Mouse (Mus musculus) midbrain, embryonic 12.5 days (tissue): ENCODE measurements around the gene Aacs. TPM values are rescaled to one million over a fixed set of nuclear protein-coding genes. Genes with fewer than 3 reads are reported as not detected.

Experiments
- ATAC-seq: fragments of 200-750 bp; cut with Nextera tagmentation; 2 replicates; pipeline ENCODE4 v1.8.0; 2017; ENCODE audit warnings: low read depth, moderate TSS enrichment, moderate library complexity; ENCODE audit not compliant: low FRiP score
- H3K27ac ChIP-seq: fragments of 300-500 bp; sonication (generic); replicated peaks from 2 replicates; pipeline ENCODE4 v1.5.1; 2016; ENCODE audit warnings: mild to moderate bottlenecking
- H3K27me3 ChIP-seq: fragments of 300-500 bp; sonication (generic); 2 replicates; pipeline ENCODE4 v1.6.1; 2016; ENCODE audit warnings: mild to moderate bottlenecking
- H3K36me3 ChIP-seq: fragments of 300-500 bp; sonication (generic); 2 replicates; pipeline ENCODE4 v1.6.1; 2016
- H3K4me1 ChIP-seq: fragments of 300-500 bp; sonication (generic); 2 replicates; pipeline ENCODE4 v1.6.1; 2016
- H3K4me2 ChIP-seq: fragments of 300-500 bp; sonication (generic); replicated peaks from 2 replicates; pipeline ENCODE4 v1.6.1; 2016; ENCODE audit warnings: mild to moderate bottlenecking, moderate library complexity
- H3K4me3 ChIP-seq: fragments of 300-500 bp; sonication (generic); 2 replicates; pipeline ENCODE4 v1.5.1; 2016; ENCODE audit warnings: mild to moderate bottlenecking
- H3K9ac ChIP-seq: fragments of 300-500 bp; sonication (generic); replicated peaks from 2 replicates; pipeline ENCODE4 v1.6.1; 2016; ENCODE audit warnings: mild to moderate bottlenecking, moderate library complexity
- H3K9me3 ChIP-seq: fragments of 300-500 bp; sonication (generic); 2 replicates; pipeline ENCODE4 v1.6.1; 2016; ENCODE audit warnings: mild to moderate bottlenecking
- WGBS: fragments of 180-500 bp; shearing (Covaris S2); methylation state at CpG from one replicate; pipeline ENCODE4 v1.1.7; 2016; 5-methylcytosine and 5-hydroxymethylcytosine counted together
- polyA plus RNA-seq: library from polyadenylated mRNA; unstranded; fragments of >200 nt; fragmentation: Nextera tagmentation; extraction: Ambion mirVana; gene quantifications from 2 replicates; pipeline ENCODE4 v1.2.1, GENCODE M21; 2016

Gene Aacs
- polyA plus RNA-seq, 1 experiment from 2014 or later = 62.7 TPM

- H3K27me3 ChIP-seq = no peaks in the 10 kb centered on the region
- peaks cover 41% of the 10 kb centered on the region for H3K36me3 ChIP-seq
- H3K4me3 ChIP-seq = no peak overlapping the region
- ATAC-seq = no peak
- no peaks in the 10 kb centered on the region for H3K9me3 ChIP-seq
- no peak overlapping the region for H3K27ac ChIP-seq
- no peak overlapping the region for H3K9ac ChIP-seq
- 58% methylated on average over 3 of the region's 3 CpGs for whole genome bisulfite sequencing
- no peak overlapping the region for H3K4me2 ChIP-seq
- H3K4me1 ChIP-seq = no peaks in the 10 kb centered on the region
Measured at GRCm38 (mm10) chr5:125502186-125502585, 26.6 kb downstream of the Aacs start.

- H3K36me3 ChIP-seq = peaks cover 49% of the 10 kb centered on the region
- no peak for ATAC-seq
- H3K4me1 ChIP-seq = no peaks in the 10 kb centered on the region
- H3K9ac ChIP-seq = no peak overlapping the region
- H3K27ac ChIP-seq = no peak overlapping the region
- H3K4me2 ChIP-seq = no peak overlapping the region
- 95% methylated on average over 6 of the region's 6 CpGs for WGBS
- H3K27me3 ChIP-seq = no peaks in the 10 kb centered on the region
- no peaks in the 10 kb centered on the region for H3K9me3 ChIP-seq
- H3K4me3 ChIP-seq = no peak overlapping the region
Measured at GRCm38 (mm10) chr5:125503628-125504027, 28.0 kb downstream of the Aacs start.

DNA sequence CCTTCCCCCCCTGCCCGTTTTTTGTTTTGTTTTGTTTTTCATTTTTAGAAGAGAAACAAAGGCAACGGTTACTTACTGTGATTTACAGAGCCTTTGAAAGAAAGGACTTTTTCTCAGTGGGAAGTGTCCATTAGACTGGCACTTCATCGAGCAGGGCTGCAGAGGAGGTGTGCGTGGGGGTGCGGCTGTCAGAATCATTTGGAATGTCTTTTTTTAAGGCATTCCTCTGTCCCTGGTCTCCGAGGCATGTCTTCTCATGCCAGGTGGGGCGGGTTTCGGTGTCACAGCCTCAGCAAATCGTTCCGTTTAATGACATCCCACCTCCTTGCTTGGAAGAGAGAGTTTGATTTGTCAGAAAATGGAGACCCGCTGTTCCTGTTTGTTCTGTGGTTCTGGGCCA lies 29.1 kb downstream of the Aacs start:
- no peak overlapping the region for H3K4me3 ChIP-seq
- H3K27me3 ChIP-seq = no peaks in the 10 kb centered on the region
- H3K36me3 ChIP-seq = peaks cover 58% of the 10 kb centered on the region
- H3K9me3 ChIP-seq = no peaks in the 10 kb centered on the region
- H3K4me2 ChIP-seq = no peak overlapping the region
- no peak for ATAC-seq
- no peak overlapping the region for H3K27ac ChIP-seq
- no peaks in the 10 kb centered on the region for H3K4me1 ChIP-seq
- H3K9ac ChIP-seq = no peak overlapping the region
- WGBS = 77% methylated on average over 11 of the region's 11 CpGs

- Histone ChIP-seq H3K4me3 (no peak overlapping the region), H3K36me3 (peaks cover 71% of the 10 kb centered on the region), H3K4me2 (no peak overlapping the region), H3K27ac (no peak overlapping the region), H3K27me3 (no peaks in the 10 kb centered on the region), H3K9ac (no peak overlapping the region), H3K9me3 (no peaks in the 10 kb centered on the region), H3K4me1 (no peaks in the 10 kb centered on the region)
- 88% methylated on average over 15 of the region's 15 CpGs for whole genome bisulfite sequencing
- ATAC-seq = no peak
Measured at GRCm38 (mm10) chr5:125505968-125506367, 30.4 kb downstream of the Aacs start.

- ATAC-seq = no peak
- Histone ChIP-seq H3K4me1 (no peaks in the 10 kb centered on the region), H3K27me3 (no peaks in the 10 kb centered on the region), H3K9me3 (no peaks in the 10 kb centered on the region), H3K4me3 (no peak overlapping the region), H3K36me3 (peaks cover 84% of the 10 kb centered on the region), H3K27ac (no peak overlapping the region), H3K4me2 (no peak overlapping the region), H3K9ac (no peak overlapping the region)
- 91% methylated on average over 9 of the region's 9 CpGs for WGBS
Measured at GRCm38 (mm10) chr5:125507582-125507981, 32.0 kb downstream of the Aacs start.

DNA sequence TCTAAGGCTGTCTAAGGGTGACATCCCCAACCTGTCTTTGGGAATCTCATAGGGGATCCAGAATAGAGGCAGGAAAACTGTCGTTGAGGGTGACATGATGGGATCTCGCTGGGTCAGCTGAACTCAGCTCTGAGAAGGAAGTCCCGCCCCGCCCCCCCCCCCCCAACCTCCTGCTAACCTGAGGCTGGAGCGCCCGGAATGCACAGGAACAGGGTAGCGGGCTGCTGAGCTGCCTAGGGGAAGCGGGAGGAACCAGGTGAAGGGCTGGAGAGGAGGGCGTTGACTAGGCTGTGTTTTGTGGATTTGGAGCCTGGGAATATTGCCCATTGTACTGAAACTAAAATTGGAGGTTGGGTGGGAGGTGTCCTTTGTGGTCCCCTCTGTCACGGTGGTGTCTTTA lies 32.4 kb downstream of the Aacs start:
- 91% methylated on average over 10 of the region's 10 CpGs for WGBS
- no peaks in the 10 kb centered on the region for H3K27me3 ChIP-seq
- H3K4me1 ChIP-seq = no peaks in the 10 kb centered on the region
- peaks cover 84% of the 10 kb centered on the region for H3K36me3 ChIP-seq
- H3K4me2 ChIP-seq = no peak overlapping the region
- H3K9me3 ChIP-seq = no peaks in the 10 kb centered on the region
- no peak overlapping the region for H3K9ac ChIP-seq
- no peak for ATAC-seq
- H3K27ac ChIP-seq = no peak overlapping the region
- no peak overlapping the region for H3K4me3 ChIP-seq

- Histone ChIP-seq H3K9ac (no peak overlapping the region), H3K4me1 (no peaks in the 10 kb centered on the region), H3K4me2 (no peak overlapping the region), H3K27me3 (no peaks in the 10 kb centered on the region), H3K9me3 (no peaks in the 10 kb centered on the region), H3K36me3 (peaks cover 85% of the 10 kb centered on the region), H3K27ac (no peak overlapping the region), H3K4me3 (no peak overlapping the region)
- no peak for ATAC-seq
- WGBS = 44% methylated on average over 5 of the region's 5 CpGs
Measured at GRCm38 (mm10) chr5:125509541-125509940, 33.9 kb downstream of the Aacs start.

DNA sequence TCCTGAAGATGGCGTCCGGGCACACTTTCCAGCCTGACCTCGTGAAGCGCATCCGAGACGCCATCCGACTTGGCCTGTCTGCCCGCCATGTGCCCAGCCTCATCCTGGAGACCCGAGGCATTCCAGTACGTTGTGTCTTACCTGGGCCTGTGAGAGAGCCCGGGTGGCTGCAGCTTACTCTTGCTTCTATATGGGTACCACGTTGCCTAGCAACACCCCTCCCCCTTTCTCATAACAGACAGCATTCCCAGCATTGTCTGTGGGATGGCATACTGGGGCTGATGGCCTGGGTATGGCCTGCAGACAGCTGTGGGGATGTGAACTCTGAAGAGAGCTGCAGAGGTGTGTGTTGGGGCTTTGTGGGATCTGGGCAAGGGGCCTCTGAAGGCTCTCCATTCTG lies 39.4 kb downstream of the Aacs start:
- WGBS = 89% methylated on average over 12 of the region's 12 CpGs
- no peak overlapping the region for H3K27ac ChIP-seq
- peaks cover 74% of the 10 kb centered on the region for H3K36me3 ChIP-seq
- H3K9ac ChIP-seq = 0 out of 2 replicates have a peak overlapping the region, but pooled peaks have one; percentile 20
- ATAC-seq = no peak
- no peaks in the 10 kb centered on the region for H3K27me3 ChIP-seq
- H3K9me3 ChIP-seq = no peaks in the 10 kb centered on the region
- peaks cover 3% of the 10 kb centered on the region; the same call in 1 of the 2 replicates for H3K4me1 ChIP-seq
- H3K4me3 ChIP-seq = no peak overlapping the region
- no peak overlapping the region for H3K4me2 ChIP-seq

- H3K36me3 ChIP-seq = peaks cover 41% of the 10 kb centered on the region
- H3K9ac ChIP-seq = no peak overlapping the region
- no peaks in the 10 kb centered on the region for H3K27me3 ChIP-seq
- H3K4me3 ChIP-seq = no peak overlapping the region
- H3K9me3 ChIP-seq = no peaks in the 10 kb centered on the region
- H3K4me1 ChIP-seq = peaks cover 3% of the 10 kb centered on the region; the same call in 1 of the 2 replicates
- no peak overlapping the region for H3K4me2 ChIP-seq
- no peak overlapping the region for H3K27ac ChIP-seq
- WGBS = 63% methylated on average over 5 of the region's 5 CpGs
- ATAC-seq = no peak
Measured at GRCm38 (mm10) chr5:125518640-125519039, 43.0 kb downstream of the Aacs start.

GRCm38 (mm10) chr5:125520930-125521590 lies 45.4 kb downstream of the Aacs start:
- Histone ChIP-seq H3K4me3 (no peak overlapping the region), H3K9ac (no peak overlapping the region), H3K4me1 (no peaks in the 10 kb centered on the region), H3K27ac (no peak overlapping the region), H3K36me3 (peaks cover 17% of the 10 kb centered on the region), H3K9me3 (no peaks in the 10 kb centered on the region), H3K4me2 (no peak overlapping the region; the same call in 1 of the 2 replicates), H3K27me3 (no peaks in the 10 kb centered on the region)
- 12% methylated on average over 15 of the region's 15 CpGs for WGBS
- ATAC-seq = no peak

DNA sequence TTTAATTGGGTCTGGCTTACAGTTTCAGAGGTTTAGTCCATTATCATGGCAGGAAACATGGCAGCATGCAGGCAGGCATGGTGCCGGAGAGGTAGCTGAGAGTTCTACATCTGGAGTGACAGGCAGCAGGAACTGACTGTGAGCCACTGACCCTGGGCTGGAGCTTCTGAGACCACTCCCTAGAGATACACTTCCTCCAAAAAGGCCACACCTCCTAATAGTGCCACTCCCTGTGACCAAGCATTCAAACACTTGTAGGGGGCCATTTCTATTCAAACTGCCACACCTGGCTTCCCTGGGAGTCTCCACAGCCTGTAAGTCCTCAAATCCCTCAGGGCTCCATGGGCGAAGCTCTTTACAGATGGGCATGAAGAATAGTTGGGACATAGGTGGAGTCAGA lies 47.7 kb downstream of the Aacs start:
- no peak overlapping the region for H3K4me2 ChIP-seq
- H3K27me3 ChIP-seq = peaks cover 4% of the 10 kb centered on the region
- ATAC-seq = no peak
- H3K27ac ChIP-seq = no peak overlapping the region
- H3K36me3 ChIP-seq = 0 out of 2 replicates have a peak, but pooled peaks cover 3% of the 10 kb centered on the region
- no peak overlapping the region for H3K9ac ChIP-seq
- WGBS = 85% methylated on average over 2 of the region's 2 CpGs
- H3K9me3 ChIP-seq = peaks cover 4% of the 10 kb centered on the region; the same call in 1 of the 2 replicates
- no peaks in the 10 kb centered on the region for H3K4me1 ChIP-seq
- no peak overlapping the region for H3K4me3 ChIP-seq

GRCm38 (mm10) chr5:125525516-125525915 lies 49.9 kb downstream of the Aacs start:
- H3K4me2 ChIP-seq = no peak overlapping the region
- H3K4me3 ChIP-seq = no peak overlapping the region
- no peak overlapping the region for H3K27ac ChIP-seq
- peaks cover 2% of the 10 kb centered on the region; the same call in 1 of the 2 replicates for H3K4me1 ChIP-seq
- H3K36me3 ChIP-seq = 0 out of 2 replicates have a peak, but pooled peaks cover 3% of the 10 kb centered on the region
- H3K9me3 ChIP-seq = peaks cover 4% of the 10 kb centered on the region; the same call in 1 of the 2 replicates
- H3K27me3 ChIP-seq = peaks cover 21% of the 10 kb centered on the region
- 64% methylated on average over 5 of the region's 5 CpGs for WGBS
- H3K9ac ChIP-seq = no peak overlapping the region
- no peak for ATAC-seq
